Mouse (Mus musculus) limb, embryonic 14.5 days (tissue): Measurements from ENCODE around the gene Zranb1. TPM values are rescaled to one million over a fixed set of nuclear protein-coding genes. Genes with fewer than 3 reads are reported as not detected.

ENCODE experiments used
- ATAC-seq: fragments of 200-750 bp; cut with Nextera tagmentation; 2 replicates; pipeline ENCODE4 v1.8.0; 2017; ENCODE audit warnings: low read depth, moderate number of reproducible peaks, moderate TSS enrichment; ENCODE audit not compliant: low FRiP score
- DNase-seq: peaks from one replicate; pipeline ENCODE4 v3.0.0-alpha.2; 2015; ENCODE audit warnings: low spot score
- H3K27ac ChIP-seq: fragments of 300-500 bp; sonication (generic); replicated peaks from 2 replicates; pipeline ENCODE4 v1.5.1; 2014; ENCODE audit warnings: low read depth, mild to moderate bottlenecking, low read length, moderate library complexity, mixed read lengths
- H3K27me3 ChIP-seq: fragments of 300-500 bp; sonication (generic); 2 replicates; pipeline ENCODE4 v1.6.1; 2014; ENCODE audit warnings: low read length, mixed read lengths; ENCODE audit not compliant: control insufficient read depth, insufficient read depth
- H3K36me3 ChIP-seq: fragments of 300-500 bp; sonication (generic); 2 replicates; pipeline ENCODE4 v1.6.1; 2014; ENCODE audit warnings: mild to moderate bottlenecking, low read length, moderate library complexity, mixed read lengths; ENCODE audit not compliant: control insufficient read depth, insufficient read depth
- H3K4me1 ChIP-seq: fragments of 300-500 bp; sonication (generic); 2 replicates; pipeline ENCODE4 v1.6.1; 2014; ENCODE audit warnings: antibody characterized with exemption, low read length, mixed read lengths; ENCODE audit not compliant: control insufficient read depth, insufficient read depth
- H3K4me2 ChIP-seq: fragments of 300-500 bp; sonication (generic); replicated peaks from 2 replicates; pipeline ENCODE4 v1.6.1; 2014; ENCODE audit warnings: low read depth, mild to moderate bottlenecking, low read length, moderate library complexity; ENCODE audit not compliant: severe bottlenecking
- H3K4me3 ChIP-seq: fragments of 300-500 bp; sonication (generic); replicated peaks from 2 replicates; pipeline ENCODE4 v1.5.1; 2014; ENCODE audit warnings: low read length
- H3K9ac ChIP-seq: fragments of 300-500 bp; sonication (generic); 2 replicates; pipeline ENCODE4 v1.6.1; 2014; ENCODE audit warnings: mild to moderate bottlenecking, low read depth, low read length, moderate library complexity; ENCODE audit not compliant: severe bottlenecking
- H3K9me3 ChIP-seq: fragments of 300-500 bp; sonication (generic); 2 replicates; pipeline ENCODE4 v1.6.1; 2016; ENCODE audit warnings: low read length; ENCODE audit not compliant: control insufficient read depth
- POLR2A ChIP-seq: fragments of 200-500 bp; IDR thresholded peaks from 2 replicates; pipeline ENCODE4 v1.8.0; 2012; ENCODE audit warnings: inconsistent platforms, mild to moderate bottlenecking, moderate library complexity, borderline replicate concordance; ENCODE audit not compliant: insufficient read depth, insufficient read length; ENCODE audit errors: extremely low read depth
- WGBS: fragments of 180-500 bp; shearing (Covaris S2); extraction: QIAGEN DNeasy Blood & Tissue Kit; methylation state at CpG from one replicate; pipeline ENCODE4 v1.1.7; 2014; 5-methylcytosine and 5-hydroxymethylcytosine counted together
- polyA plus RNA-seq, 2 experiments: library from polyadenylated mRNA; depleted of rRNA in 1 of 2; stranded (reverse) in 1 of 2; unstranded in 1 of 2; fragments of >200 nt; fragmentation: Nextera tagmentation in 1 of 2; extraction: Ambion mirVana in 1 of 2; gene quantifications; 2 replicates each; pipeline versions ENCODE4 v1.2.1 to v1.2.3; 2012 to 2014

Gene Zranb1
- polyA plus RNA-seq, 2 experiments: 18.1 TPM

GRCm38 (mm10) chr7:132994120-132994519 is 63.2 kb downstream of the Zranb1 start:
- DNase-seq (no peak), ATAC-seq (no peak)
- H3K9ac ChIP-seq: no peak overlapping the region
- H3K9me3 ChIP-seq: no peaks in the 10 kb centered on the region
- TF ChIP-seq POLR2A: no peak
- peaks cover 91% of the 10 kb centered on the region for H3K36me3 ChIP-seq
- no peak overlapping the region for H3K4me2 ChIP-seq
- H3K4me1 ChIP-seq: no peaks in the 10 kb centered on the region
- no peak overlapping the region for H3K4me3 ChIP-seq
- no peaks in the 10 kb centered on the region for H3K27me3 ChIP-seq
- WGBS: 89% methylated on average over 8 of the region's 8 CpGs
- no peak overlapping the region for H3K27ac ChIP-seq

GRCm38 (mm10) chr7:132994628-132995191 is 63.8 kb downstream of the Zranb1 start:
- peaks cover 89% of the 10 kb centered on the region for H3K36me3 ChIP-seq
- no peak for TF ChIP-seq POLR2A
- no peaks in the 10 kb centered on the region for H3K27me3 ChIP-seq
- no peak overlapping the region for H3K4me2 ChIP-seq
- ATAC-seq: no peak
- no peak for DNase-seq
- H3K27ac ChIP-seq: no peak overlapping the region
- H3K4me3 ChIP-seq: no peak overlapping the region
- no peak overlapping the region for H3K9ac ChIP-seq
- WGBS: 84% methylated on average over 6 of the region's 6 CpGs
- no peaks in the 10 kb centered on the region for H3K9me3 ChIP-seq
- no peaks in the 10 kb centered on the region for H3K4me1 ChIP-seq

- no peak for ATAC-seq
Measured at GRCm38 (mm10) chr7:132996391-132996790, 65.4 kb downstream of the Zranb1 start.

GRCm38 (mm10) chr7:132998639-132999038 is 67.7 kb downstream of the Zranb1 start:
- Histone ChIP-seq H3K4me1 (peaks cover 5% of the 10 kb centered on the region; the same call in 1 of the 2 replicates), H3K27ac (no peak overlapping the region), H3K27me3 (no peaks in the 10 kb centered on the region), H3K4me3 (no peak overlapping the region), H3K9me3 (no peaks in the 10 kb centered on the region), H3K9ac (no peak overlapping the region), H3K4me2 (no peak overlapping the region), H3K36me3 (peaks cover 59% of the 10 kb centered on the region)
- 95% methylated on average over 12 of the region's 12 CpGs for WGBS
- TF ChIP-seq POLR2A: no peak
- DNase-seq (no peak), ATAC-seq (no peak)

More at GRCm38 (mm10) chr7:132996391-132996790, 65.4 kb downstream of the Zranb1 start:
- WGBS: 85% methylated on average over 5 of the region's 5 CpGs
- no peaks in the 10 kb centered on the region for H3K27me3 ChIP-seq
- no peak overlapping the region for H3K4me2 ChIP-seq
- no peak overlapping the region for H3K27ac ChIP-seq
- TF ChIP-seq POLR2A: no peak
- H3K4me1 ChIP-seq: no peaks in the 10 kb centered on the region
- no peaks in the 10 kb centered on the region for H3K9me3 ChIP-seq
- peaks cover 72% of the 10 kb centered on the region for H3K36me3 ChIP-seq
- peak; percentile 12 for DNase-seq
- H3K4me3 ChIP-seq: no peak overlapping the region
- no peak overlapping the region for H3K9ac ChIP-seq

GRCm38 (mm10) chr7:132999061-132999460 is 68.1 kb downstream of the Zranb1 start:
- no peak for ATAC-seq
- H3K9me3 ChIP-seq: no peaks in the 10 kb centered on the region
- H3K9ac ChIP-seq: no peak overlapping the region
- DNase-seq: no peak
- no peak overlapping the region for H3K4me3 ChIP-seq
- no peak for TF ChIP-seq POLR2A
- H3K27me3 ChIP-seq: no peaks in the 10 kb centered on the region
- 95% methylated on average over 11 of the region's 11 CpGs for WGBS
- H3K4me1 ChIP-seq: peaks cover 5% of the 10 kb centered on the region; the same call in 1 of the 2 replicates
- no peak overlapping the region for H3K27ac ChIP-seq
- H3K36me3 ChIP-seq: peaks cover 55% of the 10 kb centered on the region
- H3K4me2 ChIP-seq: no peak overlapping the region

- no peak overlapping the region for H3K27ac ChIP-seq
- H3K9ac ChIP-seq: no peak overlapping the region
- H3K27me3 ChIP-seq: no peaks in the 10 kb centered on the region
- WGBS: 86% methylated on average over 3 of the region's 3 CpGs
- no peak for TF ChIP-seq POLR2A
- H3K9me3 ChIP-seq: no peaks in the 10 kb centered on the region
- H3K4me2 ChIP-seq: no peak overlapping the region
- ATAC-seq: no peak
- no peak overlapping the region for H3K4me3 ChIP-seq
- peaks cover 5% of the 10 kb centered on the region; the same call in 1 of the 2 replicates for H3K4me1 ChIP-seq
- H3K36me3 ChIP-seq: peaks cover 35% of the 10 kb centered on the region
- no peak for DNase-seq
Measured at GRCm38 (mm10) chr7:133001388-133001787, 70.4 kb downstream of the Zranb1 start.
